Mouse (Mus musculus) frontal cortex, postnatal 36 days (tissue): ENCODE data around the gene Acot5.
"Not testable (repeated sequence)": the region's sequence is repeated elsewhere in the genome, so short reads cannot be mapped to it uniquely, and the experiment has no call there.

ENCODE experiments used
- DNase-seq, 2 experiments: peaks; one replicate each; pipeline ENCODE4 v3.0.0; 2022; ENCODE audit warnings: low spot score in 2 of 2

Gene Acot5

DNA sequence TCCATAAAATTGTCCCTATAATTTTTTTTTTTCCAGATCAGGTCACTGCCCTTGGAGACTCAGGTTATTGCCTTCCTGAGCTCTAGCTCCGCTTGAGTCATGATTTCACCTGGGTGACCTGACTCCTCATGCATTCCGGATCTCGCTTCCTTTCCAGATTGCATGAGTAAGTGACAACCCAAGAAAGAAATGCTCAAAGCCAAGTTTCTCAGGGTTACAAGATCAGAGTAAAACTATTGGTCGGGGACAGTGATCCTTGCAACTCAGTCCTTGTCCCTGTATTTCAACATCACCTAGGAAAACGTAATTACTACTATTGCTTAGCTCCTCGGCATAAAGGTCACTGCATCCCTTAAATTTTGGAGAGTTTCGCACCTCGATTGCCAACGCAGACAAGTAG is at the start of gene Acot5:
Gene Acot5, plus strand, starts transcription at position 340 of the 400 bp plus-strand sequence.
- DNase-seq: no peak

DNA sequence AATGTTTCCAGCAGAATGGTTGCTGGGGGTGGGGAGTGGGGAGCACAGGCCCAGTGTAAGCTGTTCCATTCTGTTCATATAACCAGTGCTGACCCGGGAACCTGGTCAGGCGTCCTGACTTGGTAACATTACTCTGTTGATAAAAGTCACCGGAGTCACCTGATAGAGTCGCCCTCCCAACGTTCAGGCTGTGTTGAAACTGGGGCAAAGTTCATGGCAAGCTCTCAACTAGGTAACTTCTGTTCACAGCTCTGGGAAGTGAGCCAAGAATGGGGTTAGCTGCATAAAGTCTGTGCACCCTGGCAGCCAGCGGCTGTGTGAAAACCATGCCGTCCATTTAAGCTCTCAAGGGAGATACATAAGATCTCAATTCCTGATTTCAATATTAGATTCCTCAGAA is 48.6 kb upstream of the Acot5 start:
- DNase-seq: not testable (repeated sequence)

DNA sequence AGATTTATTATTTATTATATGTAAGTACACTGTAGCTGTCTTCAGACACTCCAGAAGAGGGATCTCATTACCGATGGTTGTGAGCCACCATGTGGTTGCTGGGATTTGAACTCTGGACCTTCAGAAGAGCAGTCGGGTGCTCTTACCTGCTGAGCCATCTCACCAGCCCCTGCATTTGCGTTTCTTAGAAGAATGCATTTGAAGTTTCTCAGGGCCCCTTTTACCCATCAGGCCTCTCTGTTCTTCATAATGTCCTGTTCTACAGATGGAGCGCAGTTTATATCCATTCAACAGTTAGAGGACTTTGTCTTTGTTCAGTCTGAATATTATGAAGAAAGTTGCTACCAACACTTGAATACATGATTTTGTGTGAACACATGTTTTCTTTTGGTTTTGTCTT is 46.9 kb upstream of the Acot5 start:
- not testable (repeated sequence) for DNase-seq

DNA sequence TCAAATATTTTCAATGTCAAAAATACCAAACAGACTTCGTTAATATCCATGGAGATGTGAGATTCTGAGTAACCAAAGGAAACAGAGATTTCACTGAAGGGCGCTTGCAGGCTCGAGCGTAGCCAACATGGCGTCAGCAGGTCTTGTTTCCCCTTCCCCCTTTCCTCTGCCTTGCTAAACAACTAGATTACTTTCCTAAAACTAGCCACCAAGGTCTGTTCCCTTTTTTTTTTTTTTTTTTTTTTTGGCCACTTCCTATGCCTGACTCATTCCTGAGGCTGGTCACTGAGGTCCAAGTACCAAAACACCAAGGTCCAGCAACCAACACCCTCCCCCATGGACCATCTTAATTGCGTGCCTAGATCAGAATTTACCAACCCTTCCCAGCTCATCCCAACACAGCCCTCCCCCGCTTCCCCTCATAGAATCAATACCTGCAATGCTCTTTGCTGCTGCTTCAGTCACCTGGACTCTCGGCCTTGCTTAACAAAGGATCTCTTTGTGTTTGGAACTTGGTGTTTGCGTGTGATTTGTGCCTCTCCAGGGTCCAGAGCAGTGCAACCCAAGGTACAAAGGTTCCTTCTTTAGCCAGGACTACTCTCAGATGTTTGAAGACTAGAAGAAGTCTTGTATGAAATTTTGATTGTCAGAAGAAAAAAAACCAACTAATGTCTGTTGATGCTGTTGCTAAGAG is 45.9 kb upstream of the Acot5 start:
- DNase-seq: no peak

DNA sequence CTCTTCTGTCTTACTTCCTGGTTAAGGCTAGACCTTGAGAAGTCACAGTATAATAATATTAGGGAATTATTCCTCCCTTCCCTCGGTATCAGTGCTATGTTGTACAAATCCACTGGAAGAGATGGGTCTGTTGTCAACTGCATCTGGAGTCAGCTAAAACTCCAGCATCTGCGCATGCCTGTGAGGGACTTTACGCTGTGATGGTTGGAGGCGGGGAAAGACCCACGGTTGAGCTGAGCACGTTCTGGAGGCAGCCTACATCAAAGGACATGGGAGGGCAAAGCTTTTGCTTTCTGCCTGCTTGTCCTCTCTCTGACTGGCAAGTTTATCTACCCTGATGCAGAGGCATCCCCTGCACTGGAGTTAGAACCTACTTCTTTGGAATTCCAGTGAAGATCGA is 43.2 kb upstream of the Acot5 start:
- DNase-seq: no peak

DNA sequence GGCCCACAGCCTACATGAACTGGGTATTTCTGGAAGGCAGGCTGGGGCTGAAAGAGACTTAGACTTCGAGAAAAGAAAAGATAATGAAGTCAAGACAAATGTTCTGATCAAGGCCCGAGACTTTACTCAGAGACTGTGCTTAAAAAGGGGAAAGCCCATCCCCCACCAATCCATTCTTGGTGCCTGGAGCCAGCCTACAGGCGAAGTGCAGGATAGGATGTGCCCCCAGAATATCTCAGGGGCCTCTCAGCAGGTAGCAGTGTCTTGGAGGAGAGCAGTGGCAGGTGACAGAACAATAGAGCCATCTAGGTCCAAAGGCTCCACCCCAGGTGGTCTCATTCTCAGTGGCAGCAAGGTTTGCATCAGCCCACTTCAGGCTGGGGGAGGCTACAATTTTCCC is 40.8 kb upstream of the Acot5 start:
- DNase-seq: not testable (repeated sequence)

DNA sequence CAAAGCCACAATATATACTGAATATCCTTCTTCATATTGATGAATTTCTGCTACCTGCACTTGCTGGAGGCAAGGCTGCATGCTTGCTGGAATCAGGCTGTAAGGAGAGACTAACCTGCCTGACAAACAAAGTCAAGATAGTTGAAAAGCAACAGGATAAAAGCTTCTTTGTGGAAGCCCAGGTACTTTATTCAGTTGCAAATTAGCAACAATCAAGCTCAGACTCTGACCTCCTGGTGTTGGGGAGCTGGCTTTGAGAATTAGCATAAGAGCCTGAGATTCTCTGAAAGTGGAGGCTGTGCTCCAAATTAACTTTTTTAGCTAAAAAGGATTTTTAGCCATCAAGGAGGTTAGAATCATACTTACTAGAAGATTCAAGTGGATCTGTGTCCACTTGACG is 40.1 kb upstream of the Acot5 start:
- DNase-seq: not testable (repeated sequence)

DNA sequence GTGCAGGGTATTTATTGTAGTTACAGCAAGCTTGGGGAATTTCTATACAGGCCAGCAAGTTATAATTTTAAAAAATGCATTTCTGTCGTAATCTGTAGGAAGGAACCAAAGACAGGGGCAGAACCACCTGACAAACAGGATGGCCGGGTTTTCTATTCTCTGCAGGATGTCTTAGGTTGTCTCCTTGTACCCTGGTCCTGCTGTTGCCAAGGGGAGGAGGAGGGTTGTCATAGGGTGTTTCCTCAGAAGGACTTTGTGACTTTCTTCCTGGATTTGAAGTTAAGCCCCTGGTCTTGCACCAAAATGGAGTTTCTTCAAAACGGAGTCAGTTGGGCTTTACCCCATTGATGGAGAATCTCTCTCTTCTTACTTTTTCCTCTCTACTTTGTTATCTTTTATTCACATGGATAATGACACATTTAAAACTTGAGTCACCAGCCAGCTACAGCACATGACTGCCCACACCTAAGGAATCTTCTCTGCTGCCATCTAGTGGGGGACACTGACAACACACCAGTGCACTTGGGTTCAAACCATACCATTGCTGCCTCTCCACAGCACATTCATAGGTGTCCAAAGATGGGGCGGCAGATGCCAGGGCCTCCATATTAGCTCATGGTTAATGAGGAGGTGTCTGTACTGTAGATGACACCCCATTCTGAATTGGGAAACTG is 38.3 kb upstream of the Acot5 start:
- DNase-seq: peak; percentile 77 to 84

DNA sequence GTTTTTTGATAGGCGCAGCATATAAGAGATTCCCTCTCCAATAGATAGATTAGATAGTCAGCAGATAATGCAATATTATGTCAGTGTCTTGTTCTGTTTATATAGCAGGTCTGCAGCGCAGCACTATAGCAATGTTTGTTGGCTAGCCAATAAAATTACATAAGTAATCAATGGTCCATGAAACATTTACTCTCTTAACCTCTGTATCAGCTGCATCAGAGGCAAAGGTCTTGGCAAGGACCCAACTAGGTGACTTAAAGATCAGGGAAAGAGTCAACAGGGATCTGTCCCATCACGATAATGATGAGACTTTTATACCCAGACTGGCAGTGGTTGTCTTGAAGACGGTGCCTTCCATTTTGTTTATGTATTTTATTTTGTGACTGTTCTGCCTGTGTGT is 36.3 kb upstream of the Acot5 start:
- no peak for DNase-seq

DNA sequence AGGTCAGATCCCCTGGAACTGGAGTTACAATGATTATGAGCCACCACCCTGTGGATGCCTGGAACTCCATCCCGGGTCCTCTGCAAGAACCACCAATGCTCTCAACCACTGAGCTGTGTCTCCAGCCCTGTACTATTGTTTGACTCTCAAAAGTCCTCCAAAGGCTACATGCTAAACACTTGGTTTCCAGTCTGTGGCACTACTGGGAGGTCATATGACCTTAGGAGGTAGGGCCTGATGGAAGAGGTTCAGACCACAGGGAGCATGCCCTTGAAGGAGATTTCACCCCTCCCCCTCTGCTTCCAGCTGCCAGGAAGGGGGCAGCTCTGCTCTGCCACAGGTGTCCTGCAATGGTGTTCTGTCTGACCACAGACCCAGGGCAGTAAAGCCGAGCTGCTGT is 35.8 kb upstream of the Acot5 start:
- not testable (repeated sequence) for DNase-seq

DNA sequence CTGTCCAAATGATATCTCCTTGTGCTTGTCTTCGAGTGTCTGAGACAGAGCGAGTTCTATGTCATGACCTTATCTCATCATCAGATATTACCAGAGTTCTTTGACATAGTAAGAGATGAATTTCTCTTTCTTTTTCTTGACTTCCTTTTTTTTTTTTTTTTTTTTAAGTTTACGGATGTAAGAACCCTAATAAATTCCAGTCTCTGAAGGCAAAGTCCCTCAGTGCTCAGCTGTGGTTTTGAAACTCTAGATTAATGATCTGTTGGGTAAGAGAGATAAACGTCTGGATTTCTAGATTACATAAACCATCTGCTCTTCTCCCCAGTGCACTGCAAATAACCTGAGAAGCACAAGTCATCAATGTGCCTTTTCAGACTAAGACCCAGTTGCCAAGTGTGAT is 35.0 kb upstream of the Acot5 start:
- no peak for DNase-seq

DNA sequence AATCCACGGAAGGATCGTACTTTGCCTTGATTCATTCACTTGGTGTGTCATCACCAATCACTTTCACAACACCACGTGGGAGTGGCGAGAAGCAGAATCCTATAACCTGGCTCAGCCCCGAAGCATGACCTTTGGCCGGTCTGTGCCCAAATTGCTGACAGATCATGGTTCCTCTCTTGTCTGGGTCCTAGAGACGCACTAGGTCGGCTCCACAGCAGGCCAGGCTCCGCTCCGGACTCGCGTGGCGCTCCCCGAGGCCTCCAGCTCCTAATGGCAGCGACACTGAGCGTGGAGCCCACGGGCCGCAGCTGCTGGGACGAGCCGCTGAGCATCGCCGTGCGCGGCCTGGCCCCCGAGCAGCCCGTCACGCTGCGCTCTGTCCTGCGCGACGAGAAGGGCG is 30.9 kb upstream of the Acot5 start, which contains the start of gene Acot4:
Gene Acot4, plus strand, starts transcription at position 139 of the 400 bp plus-strand sequence.
- DNase-seq: peak in 1 of 2 experiments; percentile 30

DNA sequence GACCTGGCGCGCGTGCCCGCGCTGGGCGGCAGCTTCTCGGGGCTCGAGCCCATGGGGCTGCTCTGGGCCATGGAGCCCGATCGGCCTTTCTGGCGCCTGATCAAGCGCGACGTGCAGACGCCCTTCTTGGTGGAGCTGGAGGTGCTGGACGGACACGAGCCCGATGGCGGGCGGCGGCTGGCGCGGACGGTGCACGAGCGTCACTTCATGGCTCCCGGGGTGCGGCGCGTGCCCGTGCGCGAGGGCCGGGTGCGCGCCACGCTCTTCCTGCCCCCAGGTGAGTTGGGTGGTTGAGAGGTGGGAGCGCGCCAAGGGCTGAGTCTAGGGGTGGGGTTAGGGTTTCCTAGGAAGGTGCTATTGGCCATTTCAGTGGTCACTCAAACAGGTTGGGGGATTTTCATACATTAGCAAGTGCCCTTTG is 30.4 kb upstream of the Acot5 start, which contains the start of gene Gm49366:
Gene Gm49366, plus strand, starts transcription at position 245 of the 421 bp plus-strand sequence.
- peak; percentile 40 to 43 for DNase-seq

DNA sequence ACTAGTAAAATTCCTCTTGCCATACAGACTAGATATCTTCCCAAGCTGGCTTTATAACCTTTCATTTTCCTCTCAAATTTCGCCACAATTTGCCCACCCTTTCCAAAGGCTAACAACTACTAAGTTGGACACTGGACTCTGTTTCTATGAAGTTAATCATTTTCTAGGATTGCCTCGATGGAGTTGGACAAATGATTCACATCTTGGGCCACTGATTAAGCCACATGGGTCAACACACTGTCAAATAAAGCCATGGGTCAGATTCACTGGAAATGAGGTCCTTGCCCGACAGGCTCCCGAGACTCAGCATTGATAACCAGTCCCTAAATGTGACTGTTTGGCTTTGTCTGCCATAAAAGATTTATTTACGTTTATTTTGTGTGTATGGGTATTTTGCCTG is 26.9 kb upstream of the Acot5 start:
- no peak for DNase-seq

DNA sequence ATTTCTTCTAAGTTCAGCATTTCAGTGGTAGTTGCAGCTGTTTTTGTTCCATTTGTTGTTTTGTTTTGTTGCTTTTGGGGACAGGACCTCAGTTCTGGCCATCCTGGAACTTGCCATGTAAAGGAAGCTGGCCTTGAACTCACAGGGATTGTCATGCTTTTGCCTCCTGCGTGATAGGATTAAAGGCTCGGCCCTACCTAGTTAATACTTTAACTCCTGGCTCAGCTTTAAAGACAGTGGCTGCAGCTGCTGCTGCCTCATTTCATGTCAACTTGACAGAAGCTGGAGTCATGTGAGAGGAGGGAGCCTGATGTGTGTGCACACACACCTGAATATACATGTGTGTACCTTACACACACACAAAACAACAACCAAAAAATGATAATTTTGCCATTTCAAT is 25.1 kb upstream of the Acot5 start:
- no peak for DNase-seq

DNA sequence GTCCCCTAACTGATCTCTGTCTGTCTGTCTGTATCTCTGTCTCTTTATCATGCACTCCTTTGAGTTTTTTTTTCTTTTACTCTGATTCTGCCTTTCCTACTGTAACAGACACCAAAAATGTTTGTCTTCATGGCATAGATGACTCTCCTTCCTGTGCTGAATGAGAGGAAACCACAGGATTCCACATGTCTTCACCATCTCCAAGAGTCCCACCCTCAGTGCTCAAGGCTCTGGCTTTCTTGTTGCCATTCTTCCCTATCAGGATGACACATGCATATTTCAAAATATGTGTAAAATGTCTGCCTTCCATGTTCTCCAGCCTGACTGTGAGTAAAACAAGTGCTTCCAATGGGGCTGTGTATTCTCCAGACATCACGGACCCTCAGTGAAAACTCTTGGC is 22.2 kb upstream of the Acot5 start:
- DNase-seq: no peak

DNA sequence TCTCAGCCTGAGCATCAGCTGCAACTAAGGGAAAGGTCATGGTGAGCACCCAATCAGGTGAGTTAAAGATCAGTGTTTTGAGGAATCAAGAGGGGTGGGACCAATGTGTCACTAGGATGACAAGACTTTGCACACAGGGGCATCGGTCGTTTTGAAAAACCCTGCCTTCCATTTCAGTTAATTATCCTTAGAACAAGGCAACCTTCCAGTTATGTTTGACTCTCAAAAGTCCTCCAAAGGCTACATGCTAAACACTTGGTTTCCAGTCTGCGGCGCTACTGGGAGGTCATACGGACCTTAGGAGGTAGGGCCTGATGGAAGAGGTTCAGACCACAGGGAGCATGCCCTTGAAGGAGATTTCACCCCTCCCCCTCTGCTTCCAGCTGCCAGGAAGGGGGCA is 18.4 kb upstream of the Acot5 start:
- DNase-seq: not testable (repeated sequence)

DNA sequence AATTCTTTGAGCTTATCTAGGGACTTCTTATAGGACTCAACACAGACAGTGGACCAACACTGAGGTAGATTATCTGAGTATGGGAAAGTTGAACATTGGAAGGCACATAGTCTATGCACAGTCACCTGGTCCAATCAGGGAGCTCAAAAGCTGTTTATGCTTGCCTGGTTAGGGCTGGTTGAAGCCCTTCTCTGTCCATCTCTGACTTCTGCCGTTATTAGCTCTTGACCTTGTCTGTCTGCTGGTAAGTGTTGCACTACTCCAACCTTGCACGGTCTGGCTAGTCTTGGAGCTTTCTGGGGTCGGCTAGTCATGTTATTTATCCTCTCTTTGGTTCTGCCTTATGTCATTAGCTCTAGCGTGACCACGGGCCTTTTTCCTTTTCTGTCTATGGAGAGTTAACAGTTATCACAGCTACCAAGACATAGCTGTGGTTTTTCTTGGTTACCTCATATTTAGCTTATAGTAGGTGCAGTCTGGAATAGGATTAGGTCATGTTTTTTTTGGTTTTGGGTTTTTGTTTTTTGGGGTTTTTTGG is 17.1 kb upstream of the Acot5 start, which contains the start of gene Acot3:
Gene Acot3, plus strand, starts transcription at position 208 of the 538 bp plus-strand sequence.
- no peak for DNase-seq

DNA sequence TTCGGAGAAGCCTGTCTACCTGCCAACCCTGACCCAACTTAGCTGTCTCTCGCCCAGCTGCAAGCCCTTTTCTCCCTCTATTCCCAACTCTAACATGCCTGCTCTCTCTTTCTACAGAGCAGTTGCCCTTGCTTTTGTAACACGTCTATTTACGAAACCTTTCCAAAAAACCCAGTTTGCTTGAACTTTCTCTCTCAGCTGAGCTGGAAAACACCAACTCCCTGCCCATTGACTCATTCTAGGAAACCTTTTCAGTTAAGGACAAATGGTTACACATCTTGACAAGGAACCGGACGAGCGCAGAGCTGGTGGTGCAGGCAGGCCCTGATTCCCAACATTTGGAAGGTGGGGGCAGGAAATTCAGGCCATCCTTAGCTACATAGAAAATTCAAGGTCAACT is 16.5 kb upstream of the Acot5 start:
- no peak for DNase-seq

DNA sequence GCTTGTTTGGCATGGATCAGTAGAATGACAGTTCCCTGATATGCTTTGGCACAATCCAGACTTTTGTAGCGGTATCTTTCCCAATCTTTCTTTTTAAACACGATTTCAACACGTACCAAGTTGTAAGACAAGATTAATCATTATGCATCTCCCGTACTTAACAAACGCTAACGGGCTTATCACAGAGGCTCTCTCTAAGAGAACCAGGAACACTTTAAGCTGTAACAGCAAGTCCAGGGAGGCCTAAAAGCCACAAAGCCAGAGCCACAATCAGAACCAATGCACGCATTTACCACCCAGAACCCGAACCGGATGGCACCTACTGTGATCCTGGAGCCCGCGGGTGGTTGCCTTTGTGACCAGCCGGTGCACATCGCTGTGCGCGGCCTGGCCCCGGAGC is 16.0 kb upstream of the Acot5 start:
- no peak for DNase-seq

DNA sequence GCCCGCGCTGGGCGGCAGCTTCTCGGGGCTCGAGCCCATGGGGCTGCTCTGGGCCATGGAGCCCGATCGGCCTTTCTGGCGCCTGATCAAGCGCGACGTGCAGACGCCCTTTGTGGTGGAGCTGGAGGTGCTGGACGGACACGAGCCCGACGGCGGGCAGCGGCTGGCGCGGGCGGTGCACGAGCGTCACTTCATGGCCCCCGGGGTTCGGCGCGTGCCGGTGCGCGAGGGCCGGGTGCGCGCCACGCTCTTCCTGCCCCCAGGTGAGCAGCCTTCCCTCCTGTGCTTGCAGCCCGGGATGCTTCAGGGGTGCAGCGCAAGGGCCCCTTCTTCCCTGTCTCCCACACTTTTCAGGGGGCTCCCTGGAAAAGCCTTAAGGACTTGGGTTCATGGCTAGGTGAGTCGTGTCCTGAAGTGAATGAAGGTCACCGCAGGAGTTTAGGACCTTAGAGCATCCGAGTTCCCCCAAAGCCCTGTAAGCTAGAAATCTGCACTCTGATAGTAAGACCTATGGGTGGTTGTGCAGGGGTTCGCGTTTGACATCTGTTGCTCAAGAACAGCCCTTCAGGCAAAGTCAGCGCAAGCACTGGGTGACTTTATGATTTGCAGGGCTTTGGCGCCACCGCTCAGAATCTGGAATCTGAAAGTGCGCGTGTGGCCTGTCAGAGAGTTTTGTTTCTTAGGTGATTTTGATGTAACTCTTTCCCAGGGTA is 15.3 kb upstream of the Acot5 start:
- DNase-seq: no peak

DNA sequence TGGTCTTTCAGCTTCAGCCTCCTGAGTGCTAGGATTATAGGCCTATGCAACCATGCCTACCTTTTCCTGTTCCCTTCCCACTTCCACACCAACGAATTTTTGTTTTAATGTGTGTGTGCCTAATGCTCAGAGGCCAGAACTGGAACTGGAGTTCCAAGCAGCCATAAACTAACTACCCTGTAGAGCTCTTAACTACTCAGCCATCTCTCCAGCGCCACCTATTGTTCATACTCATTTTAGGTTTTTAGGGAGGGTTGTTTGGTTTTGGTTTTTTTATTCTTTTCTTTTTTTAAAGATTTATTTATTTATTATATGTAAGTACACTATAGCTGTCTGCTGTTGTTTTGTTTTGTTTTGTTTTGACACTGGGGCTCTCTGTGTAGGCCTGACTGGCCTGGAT is 8.2 kb upstream of the Acot5 start:
- no peak for DNase-seq
